Mouse (Mus musculus): ENCODE data around the gene Ints3.

The Ints3 gene

GRCm38 (mm10) chr3:90389511-90390490, 43.6 kb downstream of the Ints3 start, which contains the start of gene Slc27a3:
Gene Slc27a3 (minus strand): TSS chr3:90389938.
- DNase-seq: peak; percentile 52

- peak; percentile 50 for DNase-seq
Observed at GRCm38 (mm10) chr3:90388726-90389510, 44.5 kb downstream of the Ints3 start.

- no peak for DNase-seq
Observed at GRCm38 (mm10) chr3:90388192-90388591, 45.2 kb downstream of the Ints3 start.

GRCm38 (mm10) chr3:90387483-90387882, 45.9 kb downstream of the Ints3 start:
- no peak for DNase-seq

GRCm38 (mm10) chr3:90386817-90387216, 46.6 kb downstream of the Ints3 start:
- no peak for DNase-seq

GRCm38 (mm10) chr3:90384851-90385375, 48.5 kb downstream of the Ints3 start:
- DNase-seq: no peak

GRCm38 (mm10) chr3:90383690-90384089, 49.7 kb downstream of the Ints3 start:
- DNase-seq: no peak

GRCm38 (mm10) chr3:90381727-90382126, 51.7 kb downstream of the Ints3 start:
- DNase-seq: no peak

GRCm38 (mm10) chr3:90378496-90378895, 54.9 kb downstream of the Ints3 start:
- DNase-seq: no peak

- DNase-seq: no peak
Observed at GRCm38 (mm10) chr3:90376247-90376585, 57.2 kb downstream of the Ints3 start.

GRCm38 (mm10) chr3:90375562-90376246, 57.7 kb downstream of the Ints3 start:
- DNase-seq: no peak

- DNase-seq: no peak
Observed at GRCm38 (mm10) chr3:90374368-90374767, 59.1 kb downstream of the Ints3 start.

GRCm38 (mm10) chr3:90373432-90374028, 59.9 kb downstream of the Ints3 start:
- peak; percentile 66 for DNase-seq

GRCm38 (mm10) chr3:90372817-90373216, 60.6 kb downstream of the Ints3 start:
- no peak for DNase-seq

GRCm38 (mm10) chr3:90371857-90372256, 61.6 kb downstream of the Ints3 start:
- DNase-seq: no peak

GRCm38 (mm10) chr3:90369041-90369440, 64.4 kb downstream of the Ints3 start:
- peak; percentile 41 for DNase-seq

- no peak for DNase-seq
Observed at GRCm38 (mm10) chr3:90367001-90367632, 66.3 kb downstream of the Ints3 start.

- no peak for DNase-seq
Observed at GRCm38 (mm10) chr3:90362346-90362745, 71.1 kb downstream of the Ints3 start.

- DNase-seq: no peak
Observed at GRCm38 (mm10) chr3:90361476-90361875, 71.9 kb downstream of the Ints3 start.

- no peak for DNase-seq
Observed at GRCm38 (mm10) chr3:90359230-90359629, 74.2 kb downstream of the Ints3 start.

GRCm38 (mm10) chr3:90357959-90358358, 75.5 kb downstream of the Ints3 start:
- DNase-seq: no peak

GRCm38 (mm10) chr3:90347847-90348246, 85.6 kb downstream of the Ints3 start:
- DNase-seq: no peak
